Mouse (Mus musculus): ENCODE results near the gene Spef2. TPM values are rescaled to one million over a fixed set of nuclear protein-coding genes. Genes with fewer than 3 reads are reported as not detected.

Gene Spef2
- polyA plus RNA-seq, 1 experiment from 2014 or later: 0.27 TPM

GRCm38 (mm10) chr15:9631657-9632056, 117.0 kb downstream of the Spef2 start:
- Histone ChIP-seq H3K4me3 (no peak overlapping the region), H3K4me2 (replicated peaks) (no peak overlapping the region), H3K27me3 (no peaks in the 10 kb centered on the region), H3K9me3 (no peaks in the 10 kb centered on the region), H3K4me1 (no peaks in the 10 kb centered on the region), H3K9ac (replicated peaks) (no peak overlapping the region), H3K27ac (replicated peaks) (no peak overlapping the region), H3K36me3 (no peaks in the 10 kb centered on the region)
- no peak for ATAC-seq (ENCODE audit: low FRiP score, low read depth)
- WGBS: 90% methylated on average over 6 of the region's 6 CpGs

- no peaks in the 10 kb centered on the region for H3K4me1 ChIP-seq
- 84% methylated on average over 1 of the region's 1 CpGs for WGBS
- H3K27me3 ChIP-seq: no peaks in the 10 kb centered on the region
- no peak overlapping the region for H3K9ac ChIP-seq (replicated peaks)
- H3K4me3 ChIP-seq: no peak overlapping the region
- no peak overlapping the region for H3K27ac ChIP-seq (replicated peaks)
- no peak overlapping the region for H3K4me2 ChIP-seq (replicated peaks)
- no peaks in the 10 kb centered on the region for H3K36me3 ChIP-seq
- no peaks in the 10 kb centered on the region for H3K9me3 ChIP-seq
- ATAC-seq (ENCODE audit: low FRiP score, low read depth): no peak
Observed at GRCm38 (mm10) chr15:9629660-9630059, 119.0 kb downstream of the Spef2 start.

GRCm38 (mm10) chr15:9624619-9625018, 124.0 kb downstream of the Spef2 start:
- no peak overlapping the region for H3K4me3 ChIP-seq
- H3K27me3 ChIP-seq: no peaks in the 10 kb centered on the region
- H3K4me1 ChIP-seq: no peaks in the 10 kb centered on the region
- H3K36me3 ChIP-seq: no peaks in the 10 kb centered on the region
- H3K9me3 ChIP-seq: no peaks in the 10 kb centered on the region
- 70% methylated on average over 2 of the region's 2 CpGs for WGBS
- no peak overlapping the region for H3K4me2 ChIP-seq (replicated peaks)
- H3K9ac ChIP-seq (replicated peaks): no peak overlapping the region
- ATAC-seq (ENCODE audit: low FRiP score, low read depth): no peak
- H3K27ac ChIP-seq (replicated peaks): no peak overlapping the region

GRCm38 (mm10) chr15:9608177-9608576, 140.5 kb downstream of the Spef2 start:
- H3K4me1 ChIP-seq: no peaks in the 10 kb centered on the region
- no peaks in the 10 kb centered on the region for H3K9me3 ChIP-seq
- no peak overlapping the region for H3K4me3 ChIP-seq
- H3K4me2 ChIP-seq (replicated peaks): no peak overlapping the region
- WGBS: 79% methylated on average over 4 of the region's 4 CpGs
- no peak overlapping the region for H3K27ac ChIP-seq (replicated peaks)
- no peaks in the 10 kb centered on the region for H3K36me3 ChIP-seq
- no peaks in the 10 kb centered on the region for H3K27me3 ChIP-seq
- no peak overlapping the region for H3K9ac ChIP-seq (replicated peaks)
- ATAC-seq (ENCODE audit: low FRiP score, low read depth): no peak

- Histone ChIP-seq H3K27me3 (no peaks in the 10 kb centered on the region), H3K27ac (replicated peaks) (no peak overlapping the region), H3K9me3 (no peaks in the 10 kb centered on the region), H3K36me3 (no peaks in the 10 kb centered on the region), H3K4me2 (replicated peaks) (no peak overlapping the region), H3K4me3 (no peak overlapping the region), H3K9ac (replicated peaks) (no peak overlapping the region), H3K4me1 (no peaks in the 10 kb centered on the region)
- no peak for ATAC-seq (ENCODE audit: low FRiP score, low read depth)
- WGBS: 89% methylated on average over 6 of the region's 6 CpGs
Observed at GRCm38 (mm10) chr15:9600088-9600455, 148.6 kb downstream of the Spef2 start.

GRCm38 (mm10) chr15:9599382-9600087, 149.1 kb downstream of the Spef2 start:
- Histone ChIP-seq H3K4me3 (no peak overlapping the region), H3K4me1 (no peaks in the 10 kb centered on the region), H3K36me3 (no peaks in the 10 kb centered on the region), H3K4me2 (replicated peaks) (no peak overlapping the region), H3K9ac (replicated peaks) (no peak overlapping the region), H3K9me3 (no peaks in the 10 kb centered on the region), H3K27me3 (no peaks in the 10 kb centered on the region), H3K27ac (replicated peaks) (no peak overlapping the region)
- ATAC-seq (ENCODE audit: low FRiP score, low read depth): no peak
- 88% methylated on average over 12 of the region's 12 CpGs for WGBS

GRCm38 (mm10) chr15:9596298-9597060, 152.2 kb downstream of the Spef2 start:
- no peaks in the 10 kb centered on the region for H3K9me3 ChIP-seq

GRCm38 (mm10) chr15:9589939-9590338, 158.7 kb downstream of the Spef2 start:
- ATAC-seq (ENCODE audit: low FRiP score, low read depth): no peak
- no peaks in the 10 kb centered on the region for H3K36me3 ChIP-seq
- 81% methylated on average over 4 of the region's 4 CpGs for WGBS
- H3K4me3 ChIP-seq: no peak overlapping the region
- no peak overlapping the region for H3K9ac ChIP-seq (replicated peaks)
- H3K4me2 ChIP-seq (replicated peaks): no peak overlapping the region
- H3K27me3 ChIP-seq: no peaks in the 10 kb centered on the region
- no peak overlapping the region for H3K27ac ChIP-seq (replicated peaks)
- H3K4me1 ChIP-seq: no peaks in the 10 kb centered on the region
- no peaks in the 10 kb centered on the region for H3K9me3 ChIP-seq

More at GRCm38 (mm10) chr15:9596298-9597060, 152.2 kb downstream of the Spef2 start:
- 85% methylated on average over 6 of the region's 6 CpGs for WGBS
- Histone ChIP-seq H3K27ac (replicated peaks) (no peak overlapping the region), H3K9ac (replicated peaks) (no peak overlapping the region), H3K4me1 (no peaks in the 10 kb centered on the region), H3K4me2 (replicated peaks) (no peak overlapping the region), H3K36me3 (no peaks in the 10 kb centered on the region), H3K27me3 (no peaks in the 10 kb centered on the region), H3K4me3 (no peak overlapping the region)
- ATAC-seq (ENCODE audit: low FRiP score, low read depth): no peak

- Histone ChIP-seq H3K9ac (replicated peaks) (no peak overlapping the region), H3K36me3 (no peaks in the 10 kb centered on the region), H3K27me3 (no peaks in the 10 kb centered on the region), H3K4me2 (replicated peaks) (no peak overlapping the region), H3K4me1 (no peaks in the 10 kb centered on the region), H3K4me3 (no peak overlapping the region), H3K27ac (replicated peaks) (no peak overlapping the region), H3K9me3 (no peaks in the 10 kb centered on the region)
- 90% methylated on average over 11 of the region's 11 CpGs for WGBS
- ATAC-seq (ENCODE audit: low FRiP score, low read depth): no peak
Observed at GRCm38 (mm10) chr15:9580470-9581280, 168.0 kb downstream of the Spef2 start.

GRCm38 (mm10) chr15:9577303-9577702, 171.4 kb downstream of the Spef2 start:
- H3K27ac ChIP-seq (replicated peaks): no peak overlapping the region
- no peak for ATAC-seq (ENCODE audit: low FRiP score, low read depth)
- H3K4me2 ChIP-seq (replicated peaks): no peak overlapping the region
- H3K36me3 ChIP-seq: no peaks in the 10 kb centered on the region
- no peaks in the 10 kb centered on the region for H3K27me3 ChIP-seq
- H3K4me1 ChIP-seq: no peaks in the 10 kb centered on the region
- H3K4me3 ChIP-seq: no peak overlapping the region
- H3K9ac ChIP-seq (replicated peaks): no peak overlapping the region
- no peaks in the 10 kb centered on the region for H3K9me3 ChIP-seq
- 89% methylated on average over 4 of the region's 4 CpGs for WGBS

- Histone ChIP-seq H3K27me3 (no peaks in the 10 kb centered on the region), H3K9ac (replicated peaks) (no peak overlapping the region), H3K27ac (replicated peaks) (no peak overlapping the region), H3K4me3 (no peak overlapping the region), H3K4me2 (replicated peaks) (no peak overlapping the region), H3K36me3 (no peaks in the 10 kb centered on the region), H3K4me1 (no peaks in the 10 kb centered on the region), H3K9me3 (no peaks in the 10 kb centered on the region)
- ATAC-seq (ENCODE audit: low FRiP score, low read depth): no peak
- WGBS: 88% methylated on average over 5 of the region's 5 CpGs
Observed at GRCm38 (mm10) chr15:9574796-9575195, 173.9 kb downstream of the Spef2 start.

- WGBS: 89% methylated on average over 4 of the region's 4 CpGs
- Histone ChIP-seq H3K4me2 (replicated peaks) (no peak overlapping the region), H3K9me3 (no peaks in the 10 kb centered on the region), H3K27ac (replicated peaks) (no peak overlapping the region), H3K36me3 (no peaks in the 10 kb centered on the region), H3K4me1 (no peaks in the 10 kb centered on the region), H3K9ac (replicated peaks) (no peak overlapping the region), H3K4me3 (no peak overlapping the region), H3K27me3 (no peaks in the 10 kb centered on the region)
- ATAC-seq (ENCODE audit: low FRiP score, low read depth): no peak
Observed at GRCm38 (mm10) chr15:9573361-9573760, 175.3 kb downstream of the Spef2 start.
